Mouse (Mus musculus) large intestine, adult 2 months (tissue): ENCODE measurements around the gene Efna1. TPM values are rescaled to one million over a fixed set of nuclear protein-coding genes. Genes with fewer than 3 reads are reported as not detected.

Experiments used
- DNase-seq: peaks from one replicate; pipeline ENCODE4 v3.0.0-alpha.2; 2012; ENCODE audit warnings: low read depth, low spot score
- WGBS: fragments of 180-500 bp; shearing (Covaris S2); methylation state at CpG from one replicate; pipeline ENCODE4 v1.1.7; 2018; 5-methylcytosine and 5-hydroxymethylcytosine counted together
- polyA plus RNA-seq: library from polyadenylated mRNA; depleted of rRNA; stranded (reverse); fragments of >200 nt; gene quantifications from 2 replicates; pipeline ENCODE4 v1.2.3, GENCODE M21; 2012

Gene Efna1
- polyA plus RNA-seq, 1 experiment: 78.0 TPM

- no peak for DNase-seq
- WGBS: 24% methylated on average over 7 of the region's 7 CpGs
Measured at GRCm38 (mm10) chr3:89250435-89251040, 30.4 kb downstream of the Efna1 start.

DNA sequence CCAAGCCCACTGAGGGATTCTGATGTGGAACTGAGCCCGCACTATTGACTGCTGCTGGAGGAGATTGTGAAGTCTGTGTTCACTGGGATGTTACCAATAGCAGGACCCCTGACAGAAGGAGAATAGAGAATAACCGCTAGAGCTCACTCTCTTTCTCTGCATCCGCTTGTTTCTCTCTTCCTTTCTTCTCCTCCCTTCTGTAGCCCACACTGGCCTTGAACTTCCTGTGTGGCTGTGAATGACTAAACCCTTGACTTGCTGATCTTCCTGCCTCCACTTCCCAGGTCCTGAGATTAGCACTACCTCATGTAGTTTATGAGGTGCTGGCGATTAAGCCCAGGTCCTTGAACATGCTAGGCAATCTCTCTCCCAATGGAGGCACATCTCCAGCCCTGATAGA lies 33.5 kb downstream of the Efna1 start:
- WGBS: 81% methylated on average over 4 of the region's 4 CpGs
- DNase-seq: no peak

DNA sequence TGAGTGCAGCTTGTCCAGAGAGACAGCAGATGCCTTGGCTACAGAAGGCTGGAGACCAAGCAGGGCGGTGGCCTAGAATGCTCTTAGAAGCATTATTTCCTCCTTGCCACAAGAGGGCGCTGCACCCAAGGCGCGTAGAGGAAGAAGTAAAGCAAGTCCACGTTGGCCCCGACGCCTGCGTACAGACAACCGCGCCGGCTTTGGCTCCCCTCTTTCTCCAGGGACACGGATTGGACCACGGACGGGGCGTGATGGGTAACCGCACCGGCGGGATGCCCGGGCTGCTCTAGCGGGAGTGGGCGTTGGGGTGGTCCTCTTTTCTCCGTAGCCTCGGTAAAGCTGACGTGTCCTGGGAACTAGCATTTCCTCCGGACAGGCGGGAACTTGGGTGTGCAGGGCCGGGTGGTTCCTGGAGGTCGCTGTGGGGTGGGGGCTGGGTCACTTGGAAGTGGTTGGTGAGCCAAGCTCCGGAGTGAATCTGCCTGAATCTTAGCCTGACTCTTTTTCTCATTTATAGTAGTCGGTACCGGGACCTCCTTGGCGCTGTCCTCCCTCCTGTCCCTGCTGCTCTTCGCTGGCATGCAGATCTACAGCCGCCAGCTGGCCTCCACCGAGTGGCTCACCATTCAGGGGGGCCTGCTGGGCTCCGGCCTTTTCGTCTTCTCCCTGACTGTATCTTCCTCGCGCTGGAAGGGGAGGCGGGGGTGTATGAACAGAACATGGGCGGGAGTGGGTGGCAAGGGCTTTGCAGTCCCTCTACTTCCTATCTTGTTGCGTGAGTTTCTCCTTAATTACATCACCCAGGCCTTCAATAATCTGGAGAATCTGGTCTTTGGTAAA lies 34.5 kb downstream of the Efna1 start, which contains the start of gene Trim46:
Trim46 (minus strand) TSS at position 49 of the 840 bp plus-strand sequence.
- WGBS: under 1% methylated on average over 42 of the region's 42 CpGs
- DNase-seq: no peak

DNA sequence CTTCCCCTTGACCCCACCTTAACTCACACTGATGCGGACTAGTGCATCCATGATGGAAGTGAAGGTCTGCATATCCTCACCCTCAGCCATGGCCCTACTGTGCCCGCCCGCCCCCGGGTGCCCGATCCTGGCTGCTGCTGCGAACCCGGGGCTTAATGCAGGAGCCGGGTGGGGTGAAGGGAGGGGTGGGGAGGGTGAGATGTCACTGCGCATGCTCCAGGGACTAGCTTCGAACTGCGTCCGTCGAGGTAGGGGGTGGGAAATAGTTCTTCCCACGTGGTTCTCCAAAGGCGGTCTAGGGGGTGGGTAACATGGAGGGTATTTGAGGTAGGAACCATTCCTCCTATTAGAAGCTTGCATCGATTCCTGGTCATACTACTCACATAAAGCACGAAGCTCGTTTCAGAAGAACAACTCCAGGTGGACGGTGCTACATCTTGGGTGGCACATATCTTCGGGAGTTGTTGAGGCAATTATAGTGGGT lies 35.2 kb downstream of the Efna1 start, which contains the start of gene Krtcap2:
Krtcap2 (plus strand) TSS at position 279 of the 484 bp plus-strand sequence.
- 5% methylated on average over 20 of the region's 20 CpGs for WGBS

DNA sequence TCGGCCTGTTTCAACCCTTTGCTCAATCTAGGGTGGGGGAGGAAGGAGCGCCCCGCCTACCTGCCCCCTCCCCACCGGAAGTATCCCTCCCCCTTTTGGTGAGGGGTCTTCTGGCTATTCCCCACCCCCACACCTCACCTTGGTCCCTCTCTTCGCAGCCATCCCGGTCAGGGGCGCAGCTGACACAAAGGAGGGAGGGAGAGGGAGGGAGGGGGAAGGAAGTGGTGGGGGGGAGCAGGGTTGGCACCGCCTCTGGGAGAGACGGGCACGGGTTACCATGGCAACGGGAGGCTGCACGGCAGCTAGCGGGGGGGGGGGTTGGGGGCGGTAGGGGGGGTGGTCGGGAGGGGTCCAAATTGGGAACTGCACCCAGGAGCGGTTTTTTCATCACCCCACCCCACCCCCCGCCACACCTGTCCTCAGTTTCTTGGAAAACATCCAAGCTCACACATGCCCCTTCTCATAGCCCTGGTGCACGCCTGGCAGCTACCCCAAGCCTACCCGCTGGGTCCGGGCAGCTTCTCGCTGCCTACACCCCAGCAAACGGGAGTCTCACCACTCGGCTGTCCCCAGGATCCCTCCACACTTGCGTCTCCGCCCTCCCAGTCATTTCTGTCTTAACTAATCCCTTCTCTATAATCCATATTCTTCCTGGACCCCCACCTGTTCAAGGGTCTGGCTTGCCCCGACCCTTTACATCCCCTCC lies 35.8 kb downstream of the Efna1 start:
- DNase-seq: no peak
- 2% methylated on average over 25 of the region's 26 CpGs for WGBS

More for the DNA sequence above, 35.2 kb downstream of the Efna1 start, which contains the start of gene Krtcap2:
- DNase-seq: no peak

DNA sequence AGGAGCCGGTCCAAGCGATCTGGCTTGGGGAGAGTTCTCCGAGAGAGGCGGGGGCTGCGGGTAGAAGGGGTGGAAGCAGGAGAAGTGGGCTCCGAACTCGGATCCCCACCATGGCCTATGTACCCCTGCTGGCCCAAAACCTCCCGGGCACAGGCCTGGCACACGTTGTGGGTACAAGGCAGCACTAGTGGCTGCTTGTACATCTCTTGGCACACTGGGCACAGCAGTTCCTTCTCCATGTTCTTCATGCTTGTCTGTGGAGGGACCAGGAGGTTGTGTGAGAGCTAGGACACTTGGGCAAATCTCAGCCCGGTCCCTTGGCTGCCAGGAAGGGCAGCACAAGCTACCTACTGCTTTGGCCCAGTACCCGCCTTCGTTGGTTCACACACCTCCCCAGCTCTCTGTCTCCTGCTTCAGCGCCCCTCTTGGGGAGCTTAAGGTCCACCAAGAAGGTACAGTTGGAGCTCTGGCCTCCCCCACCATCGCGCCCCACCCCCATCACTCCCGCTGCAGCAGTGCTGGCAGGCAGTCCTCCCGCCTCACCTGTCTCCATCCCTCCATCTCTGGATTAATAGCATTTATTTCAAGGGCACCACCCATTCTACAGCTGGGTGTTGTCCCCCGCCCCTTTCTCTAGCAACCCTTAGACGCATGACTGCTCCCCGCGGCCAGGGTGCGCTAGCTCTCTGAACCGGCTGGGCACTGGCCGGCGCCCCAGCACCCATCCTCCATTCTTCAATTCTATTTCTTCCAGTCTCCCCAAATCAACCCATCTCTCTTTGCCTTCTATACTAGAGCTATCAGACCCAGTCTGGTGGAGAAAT lies 36.6 kb downstream of the Efna1 start:
- WGBS: 37% methylated on average over 25 of the region's 25 CpGs
- DNase-seq: no peak

- DNase-seq: no peak
- 45% methylated on average over 14 of the region's 14 CpGs for WGBS
Measured at GRCm38 (mm10) chr3:89243609-89244008, 37.3 kb downstream of the Efna1 start.

DNA sequence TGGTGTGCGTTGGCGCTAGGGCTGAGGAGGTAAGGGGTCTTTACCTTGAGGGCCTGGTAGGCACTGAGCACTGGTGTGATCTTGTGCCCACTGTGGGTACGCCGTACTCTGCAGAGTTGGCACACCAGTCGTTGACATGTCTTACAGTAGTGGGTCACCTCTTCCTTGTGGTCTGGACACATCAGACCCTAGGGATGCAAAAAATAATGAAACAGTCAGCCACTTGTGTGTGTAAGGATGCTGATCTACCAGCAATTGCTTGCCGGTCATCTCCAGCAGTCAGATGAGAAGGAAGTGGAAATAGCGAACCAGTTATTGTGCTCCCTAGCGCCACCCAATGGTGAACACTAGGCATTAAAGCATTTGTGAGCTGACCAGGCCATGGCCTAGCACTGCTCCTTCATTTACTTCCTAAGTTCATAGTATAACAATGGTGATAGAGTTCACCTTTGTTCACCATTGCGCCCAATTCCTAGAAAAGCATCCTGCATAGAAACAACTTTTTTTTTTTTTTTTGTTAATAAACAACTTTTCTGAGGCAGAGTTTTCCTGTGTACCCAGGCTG lies 38.5 kb downstream of the Efna1 start:
- WGBS: 62% methylated on average over 9 of the region's 9 CpGs
- no peak for DNase-seq

DNA sequence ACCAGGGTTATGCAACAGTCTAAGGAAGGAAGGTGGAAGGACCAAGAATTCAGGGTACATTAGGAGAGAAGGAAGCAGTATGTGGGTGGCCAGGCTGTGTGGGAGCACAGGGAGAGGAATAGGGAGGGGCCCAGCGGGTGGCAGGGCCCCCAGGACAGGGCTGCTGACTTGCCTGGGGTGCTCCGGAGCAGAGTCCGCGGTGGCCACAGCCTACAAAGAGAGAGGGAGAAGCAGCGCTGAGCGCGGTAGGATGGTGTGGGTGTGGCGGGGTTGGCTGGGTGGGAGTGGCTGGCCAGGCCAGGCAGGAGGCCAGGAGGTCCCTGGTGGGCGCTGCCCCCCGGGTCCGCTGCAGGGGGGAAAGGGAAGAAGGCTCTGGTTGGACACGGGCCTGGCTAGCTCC lies 42.4 kb downstream of the Efna1 start:
- DNase-seq: no peak

DNA sequence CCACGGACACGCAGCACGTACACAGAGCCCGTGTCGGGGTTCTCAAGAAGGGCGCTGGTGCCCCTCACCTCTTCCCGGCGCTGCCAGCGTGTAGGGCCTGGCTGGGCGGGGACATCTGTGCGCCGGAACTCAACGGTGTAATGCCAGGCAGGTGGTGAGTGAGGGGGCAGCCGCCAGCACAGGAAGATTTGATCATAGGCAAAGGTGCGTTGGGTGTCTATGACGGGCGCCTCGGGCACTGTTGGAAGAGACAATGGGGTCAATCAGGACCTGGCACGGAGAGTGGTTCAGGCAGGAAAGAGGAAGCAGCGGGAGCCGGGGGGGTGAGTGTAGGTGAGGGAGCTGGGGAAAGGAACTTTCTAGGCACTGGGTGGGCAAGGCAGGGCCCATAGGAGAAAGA lies 43.3 kb downstream of the Efna1 start:
- DNase-seq: no peak
- WGBS: 47% methylated on average over 21 of the region's 21 CpGs

More for the DNA sequence above, 42.4 kb downstream of the Efna1 start:
- 39% methylated on average over 12 of the region's 12 CpGs for WGBS

DNA sequence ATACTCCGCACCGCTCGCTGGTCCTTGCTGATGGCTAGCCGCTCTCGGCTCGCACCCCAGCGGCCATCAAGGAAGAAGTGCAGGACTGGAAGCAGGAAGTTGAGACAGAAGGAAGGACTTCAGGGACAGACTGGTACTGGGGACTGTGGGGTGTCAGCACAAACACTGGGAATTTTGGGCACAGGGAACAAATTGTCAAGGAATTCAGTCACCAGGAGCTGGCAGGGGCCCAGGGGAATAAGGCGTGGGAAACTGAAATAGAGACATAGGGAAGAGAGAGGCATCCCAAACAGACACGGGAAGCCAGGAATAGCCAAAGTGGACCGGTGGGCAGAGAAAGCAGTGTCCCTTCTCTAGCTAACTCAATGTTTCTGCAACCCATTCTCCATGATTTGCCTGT lies 44.4 kb downstream of the Efna1 start:
- DNase-seq: no peak
- 81% methylated on average over 10 of the region's 10 CpGs for WGBS

- 23% methylated on average over 14 of the region's 14 CpGs for WGBS
- no peak for DNase-seq
Measured at GRCm38 (mm10) chr3:89233562-89234110, 47.3 kb downstream of the Efna1 start.

DNA sequence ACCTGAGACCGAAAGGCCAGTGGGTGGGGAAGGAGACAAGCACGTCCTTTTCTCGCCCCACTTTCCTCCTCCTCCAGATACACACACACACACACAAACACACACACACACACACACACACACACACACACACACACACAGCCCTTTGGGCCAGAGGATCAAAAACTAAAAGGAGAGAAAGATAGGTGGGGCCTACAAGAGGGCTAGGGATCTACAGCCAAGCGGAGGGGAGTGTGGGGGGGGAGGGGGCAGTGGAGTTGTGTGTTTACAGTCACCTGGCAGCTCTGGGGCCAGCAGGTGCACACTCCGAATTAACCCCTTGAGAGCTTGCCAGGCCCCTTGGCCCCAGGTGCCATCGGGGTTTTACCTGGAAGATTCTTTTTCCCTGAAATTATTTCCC lies 48.3 kb downstream of the Efna1 start:
- WGBS: 36% methylated on average over 6 of the region's 6 CpGs
- DNase-seq: no peak

DNA sequence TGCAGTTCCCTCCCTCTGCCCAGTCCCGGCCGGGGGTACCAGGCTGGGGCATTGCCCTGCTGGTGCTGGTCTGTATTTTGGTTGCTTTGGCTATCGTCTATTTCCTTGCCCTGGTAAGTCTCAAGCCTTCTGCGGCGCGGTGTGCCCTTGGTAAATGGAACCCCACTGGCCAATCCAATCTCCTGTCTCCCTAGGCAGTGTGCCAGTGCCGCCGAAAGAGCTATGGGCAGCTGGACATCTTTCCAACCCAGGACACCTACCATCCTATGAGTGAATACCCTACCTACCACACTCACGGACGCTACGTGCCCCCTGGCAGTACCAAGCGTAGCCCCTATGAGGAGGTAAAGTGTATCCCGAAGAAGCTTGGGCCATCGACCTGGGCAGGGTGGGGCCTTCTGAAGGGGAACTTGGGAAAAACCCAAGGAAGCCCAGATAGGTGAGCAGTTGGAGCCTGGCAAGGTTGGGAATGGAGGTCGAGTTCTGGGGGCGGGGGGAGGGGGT lies 49.1 kb downstream of the Efna1 start:
- no peak for DNase-seq
- 46% methylated on average over 16 of the region's 16 CpGs for WGBS

DNA sequence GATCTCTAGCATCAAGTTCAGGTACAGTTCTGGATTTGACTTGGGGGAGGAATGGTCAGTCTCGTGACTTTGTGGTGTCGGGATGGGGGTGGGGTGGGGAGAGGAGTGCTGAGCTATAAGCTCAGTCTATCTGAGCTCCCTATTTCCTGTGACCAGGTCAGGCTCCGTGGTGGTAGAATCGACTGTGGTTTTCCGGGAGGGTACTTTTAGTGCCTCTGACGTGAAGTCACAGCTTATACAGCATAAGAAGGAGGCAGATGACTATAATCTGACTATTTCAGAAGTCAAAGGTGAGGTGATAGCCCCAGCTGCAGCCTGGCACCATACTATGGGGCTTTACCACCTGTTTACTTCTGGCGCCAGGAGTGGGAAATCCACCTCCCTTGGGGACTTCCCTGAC lies 49.6 kb downstream of the Efna1 start:
- no peak for DNase-seq
- WGBS: 30% methylated on average over 7 of the region's 7 CpGs

DNA sequence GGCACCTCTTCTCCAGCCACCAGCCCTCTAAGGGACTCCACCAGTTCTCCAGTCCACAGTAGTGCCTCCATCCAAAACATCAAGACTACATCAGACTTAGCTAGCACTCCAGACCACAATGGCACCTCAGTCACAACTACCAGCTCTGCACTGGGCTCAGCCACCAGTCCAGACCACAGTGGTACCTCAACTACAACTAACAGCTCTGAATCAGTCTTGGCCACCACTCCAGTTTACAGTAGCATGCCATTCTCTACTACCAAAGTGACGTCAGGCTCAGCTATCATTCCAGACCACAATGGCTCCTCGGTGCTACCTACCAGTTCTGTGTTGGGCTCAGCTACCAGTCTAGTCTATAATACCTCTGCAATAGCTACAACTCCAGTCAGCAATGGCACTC lies 50.4 kb downstream of the Efna1 start:
- no peak for DNase-seq
- 85% methylated on average over 2 of the region's 2 CpGs for WGBS

GRCm38 (mm10) chr3:89229276-89229675 lies 51.7 kb downstream of the Efna1 start:
- DNase-seq: no peak

GRCm38 (mm10) chr3:89228836-89229235 lies 52.1 kb downstream of the Efna1 start, which contains the start of gene Muc1:
Gene Muc1 (plus strand): TSS chr3:89229057.
- no peak for DNase-seq
- 43% methylated on average over 10 of the region's 10 CpGs for WGBS

More at GRCm38 (mm10) chr3:89229276-89229675, 51.7 kb downstream of the Efna1 start:
- 63% methylated on average over 4 of the region's 4 CpGs for WGBS
